Mouse (Mus musculus) cerebellum, adult 11-12 months (tissue): ENCODE results near the gene Ccdc144b.

Experiments
- DNase-seq: peaks from one replicate; pipeline ENCODE4 v3.0.0; 2022

Gene Ccdc144b

DNA sequence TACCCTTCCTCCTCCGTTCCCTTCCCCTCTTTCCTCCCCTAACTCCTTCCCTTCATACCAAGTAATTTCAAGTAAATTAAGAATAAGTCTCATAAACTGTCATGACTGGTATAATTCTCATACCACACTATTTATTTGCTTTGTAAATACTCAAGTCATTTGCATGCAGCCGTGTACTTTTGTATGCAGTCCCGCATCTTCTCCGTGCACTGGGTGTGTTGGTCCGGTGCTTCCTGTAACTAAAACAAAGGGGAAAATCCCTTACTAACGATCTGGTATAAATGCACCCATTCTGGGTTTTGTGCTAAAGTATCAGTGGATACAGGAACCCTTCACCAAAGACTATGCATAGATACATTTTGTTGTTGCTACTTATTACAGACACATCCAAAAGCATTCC is 27.6 kb downstream of the Ccdc144b start:
- DNase-seq, result no peak

DNA sequence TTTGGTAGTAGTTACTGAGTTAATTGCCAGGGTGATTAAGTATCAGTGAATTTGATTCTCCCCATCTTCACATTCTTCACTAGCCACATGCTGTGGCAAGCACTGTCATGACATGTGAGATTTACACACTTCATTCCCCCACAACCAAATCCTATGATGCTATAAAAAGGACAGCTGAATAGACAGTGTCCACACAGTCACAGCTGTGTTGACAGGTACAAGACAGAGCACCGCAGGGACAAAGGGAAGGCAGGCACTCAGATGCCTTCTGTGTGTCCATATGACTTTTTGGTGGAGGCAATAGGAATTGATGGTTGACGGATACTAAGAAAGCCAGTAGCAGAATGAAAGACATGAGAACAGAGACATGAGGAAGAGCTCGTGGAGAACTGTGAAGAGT is 42.1 kb downstream of the Ccdc144b start:
- no peak for DNase-seq

DNA sequence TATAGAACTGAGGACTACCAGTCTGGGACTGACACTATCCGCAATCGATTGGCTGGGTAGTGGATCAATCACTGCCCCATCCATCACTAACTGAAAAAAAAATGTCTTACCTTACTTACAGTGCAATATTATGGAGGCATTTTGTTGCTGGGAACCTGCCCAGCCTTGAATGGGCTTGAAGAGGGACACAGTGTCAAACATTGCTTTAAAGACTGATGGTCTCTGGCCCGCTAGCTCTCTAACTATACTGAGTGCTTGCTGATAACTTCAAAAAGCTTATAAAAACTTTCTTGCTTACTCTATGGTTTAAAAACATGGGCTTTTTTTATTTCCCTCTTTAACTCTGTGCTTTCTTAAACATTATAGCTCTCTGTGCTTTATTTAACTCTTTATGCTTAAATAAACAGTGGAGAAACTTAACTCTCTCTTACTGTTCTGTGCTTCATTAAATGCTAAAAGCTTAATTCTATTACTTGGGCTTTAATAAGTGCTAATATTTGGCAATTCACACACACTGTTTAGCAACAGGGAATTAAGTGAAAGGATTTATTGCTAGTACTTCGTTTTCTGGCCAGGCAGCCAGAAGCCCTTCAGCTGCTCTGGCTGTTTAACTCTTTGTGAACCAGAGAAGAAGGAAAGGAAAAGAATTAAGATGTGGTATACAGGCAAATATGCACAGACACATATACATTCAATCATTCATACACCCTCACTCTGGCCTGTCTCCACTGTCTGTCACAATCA is 44.8 kb downstream of the Ccdc144b start:
- no peak for DNase-seq

DNA sequence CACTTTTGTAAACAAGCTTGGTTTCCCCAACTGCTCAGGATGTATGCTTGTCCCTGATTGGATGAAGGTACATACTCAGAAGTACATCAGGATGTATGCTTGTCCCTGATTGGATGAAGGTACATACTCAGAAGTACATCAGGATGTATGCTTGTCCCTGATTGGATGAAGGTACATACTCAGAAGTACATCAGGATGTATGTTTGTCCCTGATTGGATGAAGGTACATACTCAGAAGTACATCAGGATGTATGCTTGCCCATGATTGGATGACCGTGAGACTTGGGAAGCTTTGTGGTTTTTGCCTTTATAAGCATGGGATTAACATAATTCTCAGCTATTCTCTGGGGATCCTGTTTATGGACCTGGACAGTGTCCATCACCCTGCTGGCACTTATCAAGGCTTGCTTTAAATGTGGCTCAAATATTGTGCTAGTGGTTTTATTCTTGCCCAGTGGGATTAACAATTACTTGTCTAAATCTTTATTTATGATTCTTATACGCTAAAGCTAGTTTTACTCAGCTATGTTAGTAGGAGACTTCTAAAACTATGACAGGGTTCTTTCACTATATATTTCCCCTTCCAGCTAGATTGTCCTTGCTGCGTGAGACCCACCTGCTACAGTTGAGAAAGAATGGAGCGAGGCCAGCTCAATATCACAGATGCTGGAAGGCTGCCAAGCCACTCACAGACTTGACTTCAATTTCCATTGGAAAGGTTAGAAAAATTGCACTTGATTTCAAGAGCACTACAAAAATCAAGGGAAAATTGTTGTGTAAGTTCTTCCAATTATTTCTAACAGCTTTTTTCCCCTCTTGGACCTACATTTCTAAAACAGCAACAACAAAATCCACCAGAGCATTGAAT is 49.1 kb downstream of the Ccdc144b start:
- peak; percentile 22 for DNase-seq

DNA sequence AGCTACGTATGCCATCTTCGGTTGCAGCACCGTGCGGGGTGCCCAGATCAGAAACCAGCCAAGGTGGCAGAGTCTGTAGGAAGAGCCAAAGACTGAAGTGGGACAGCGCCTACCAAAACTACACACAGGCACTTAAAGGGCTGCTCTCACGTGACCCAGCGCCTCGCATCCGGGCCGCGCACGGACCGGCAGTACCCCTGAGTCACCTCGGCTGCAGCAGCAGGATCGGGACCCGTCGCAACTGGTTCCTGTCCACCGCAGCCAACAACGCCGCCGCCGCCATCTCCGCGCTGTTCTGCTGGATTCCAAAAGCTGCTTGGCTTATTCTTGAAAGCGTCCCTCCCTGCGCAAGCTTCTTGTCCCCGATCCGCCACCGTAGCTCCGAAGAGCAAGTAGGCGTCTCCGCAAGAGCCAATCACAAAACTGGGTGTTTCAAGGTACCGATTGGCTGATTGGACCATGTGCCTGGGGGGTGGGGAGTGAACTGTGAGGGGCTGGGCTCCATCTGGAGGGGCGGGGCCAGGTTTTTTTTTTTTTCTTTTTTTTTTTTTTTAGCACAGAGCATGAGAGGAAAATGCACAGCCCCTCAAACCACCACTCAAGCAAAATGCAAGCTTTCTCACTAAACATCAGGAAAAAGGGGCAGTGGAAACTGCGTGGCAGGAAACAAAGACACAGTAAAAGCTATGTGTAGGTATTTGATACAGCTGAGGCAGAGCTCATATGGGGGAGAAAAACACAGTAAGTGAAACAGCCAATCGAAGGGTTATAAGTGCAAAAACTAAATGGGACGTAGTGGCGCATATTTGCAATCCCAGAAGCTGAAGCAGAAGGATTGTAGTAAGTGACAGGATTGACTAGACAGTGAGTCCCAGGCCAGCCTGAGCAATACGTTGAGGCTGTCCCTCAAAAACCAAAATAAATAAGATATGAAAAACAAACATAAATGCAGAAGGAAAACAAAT is 52.8 kb downstream of the Ccdc144b start, which contains the start of gene Mccc1:
Mccc1 (minus strand) TSS at position 404 of the 965 bp plus-strand sequence.
- DNase-seq, result peak; percentile 96

DNA sequence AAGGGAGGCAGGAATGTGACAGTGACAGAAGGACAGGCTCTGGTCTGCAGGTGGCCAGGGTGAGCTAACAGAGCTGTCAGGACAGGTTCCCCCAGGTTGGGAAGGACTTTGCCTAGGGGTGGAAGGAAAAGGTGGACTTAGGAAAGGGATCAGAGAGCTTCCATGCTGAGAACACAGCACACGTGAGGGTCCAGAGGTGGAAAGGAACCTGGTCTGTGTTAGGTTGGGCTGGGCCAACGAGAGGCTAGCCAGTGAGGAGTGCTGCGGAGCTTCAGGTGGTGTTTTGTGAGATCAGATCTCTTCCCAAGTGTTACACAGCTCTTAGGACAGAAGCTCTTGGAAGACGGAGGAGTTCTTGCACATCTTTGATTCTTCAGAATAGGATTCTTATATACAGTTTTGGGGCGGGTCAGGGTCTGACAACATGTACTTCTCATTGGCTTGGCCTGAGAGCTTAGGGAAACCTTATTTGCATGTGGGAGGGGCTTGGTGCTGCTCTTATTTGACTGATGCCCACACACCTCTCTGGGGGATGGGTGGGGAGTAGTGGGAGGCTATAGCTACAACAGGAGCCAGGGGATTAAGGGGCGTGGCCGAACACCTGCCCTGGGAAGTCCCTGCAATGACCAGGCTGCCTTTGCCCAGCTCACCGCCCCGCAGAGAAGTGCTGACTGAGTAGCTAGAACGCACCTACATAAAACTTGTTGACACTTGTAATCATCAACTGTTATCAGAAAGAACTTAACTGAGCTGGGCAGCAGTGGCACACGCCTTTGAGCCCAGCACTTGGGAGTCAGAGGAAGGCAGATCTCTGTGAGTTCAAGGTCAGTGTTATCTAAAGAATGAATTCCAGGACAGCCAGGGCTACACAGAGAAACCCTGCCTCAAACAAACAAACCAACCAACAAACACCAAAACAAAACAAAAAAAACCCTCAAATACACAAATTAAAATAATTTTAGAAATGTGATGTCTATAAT is 58.5 kb downstream of the Ccdc144b start:
- no peak for DNase-seq

DNA sequence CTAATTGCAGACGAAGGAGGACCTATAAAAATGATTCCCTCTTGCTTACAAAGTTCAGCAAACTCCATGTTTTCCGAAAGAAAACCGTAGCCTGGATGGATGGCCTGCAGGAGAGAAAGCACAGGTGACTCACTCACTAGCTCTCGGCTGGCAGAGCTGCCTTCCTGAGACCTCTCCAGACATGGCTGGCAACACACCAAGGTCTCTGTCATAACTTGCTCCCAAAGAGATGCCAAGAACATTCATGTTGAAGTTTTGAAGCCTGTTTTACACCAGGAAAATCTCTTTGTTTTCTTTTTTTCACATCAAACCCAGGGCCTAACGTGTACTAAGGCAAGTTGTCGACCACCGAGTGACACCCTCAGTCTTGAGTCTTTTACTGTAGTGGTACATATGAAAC is 62.6 kb downstream of the Ccdc144b start:
- no peak for DNase-seq

DNA sequence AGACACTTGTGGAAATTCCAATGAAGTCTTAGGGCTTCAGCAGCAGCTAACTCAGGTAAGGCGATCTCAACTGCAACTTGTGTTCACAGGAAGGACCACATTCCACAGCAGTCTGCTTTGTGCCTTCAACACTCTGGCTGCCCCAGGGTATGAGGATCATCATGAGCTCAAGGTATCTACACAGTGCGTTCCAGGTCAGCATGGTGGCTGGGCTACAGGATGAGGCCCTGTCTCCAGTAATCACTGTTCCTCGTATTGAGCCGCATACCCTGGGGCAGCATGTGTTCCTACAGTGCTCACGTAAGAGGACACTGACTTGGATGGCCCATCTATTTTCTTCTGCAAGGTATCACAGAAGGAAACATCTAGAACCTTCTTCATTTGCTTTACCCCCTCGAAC is 65.3 kb downstream of the Ccdc144b start:
- no peak for DNase-seq

DNA sequence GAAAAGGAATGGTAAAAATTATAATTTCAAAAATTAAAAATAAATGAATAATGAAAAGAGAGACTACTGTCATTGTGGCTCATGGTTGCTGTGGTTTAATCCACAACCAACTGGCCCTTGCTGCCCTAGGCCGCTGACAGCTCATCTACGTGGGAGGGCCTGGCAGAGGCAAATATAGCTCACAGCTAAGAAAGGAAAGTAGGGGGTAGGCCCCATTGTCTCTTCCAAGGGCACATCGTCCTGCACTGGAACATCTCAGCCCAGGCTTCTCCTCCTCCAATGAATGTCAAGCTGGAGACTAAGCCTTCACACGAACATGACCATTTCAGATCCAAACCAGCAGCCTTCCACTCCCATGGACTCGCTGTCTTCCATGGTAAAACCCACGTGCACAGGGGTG is 67.1 kb downstream of the Ccdc144b start:
- DNase-seq, result no peak

DNA sequence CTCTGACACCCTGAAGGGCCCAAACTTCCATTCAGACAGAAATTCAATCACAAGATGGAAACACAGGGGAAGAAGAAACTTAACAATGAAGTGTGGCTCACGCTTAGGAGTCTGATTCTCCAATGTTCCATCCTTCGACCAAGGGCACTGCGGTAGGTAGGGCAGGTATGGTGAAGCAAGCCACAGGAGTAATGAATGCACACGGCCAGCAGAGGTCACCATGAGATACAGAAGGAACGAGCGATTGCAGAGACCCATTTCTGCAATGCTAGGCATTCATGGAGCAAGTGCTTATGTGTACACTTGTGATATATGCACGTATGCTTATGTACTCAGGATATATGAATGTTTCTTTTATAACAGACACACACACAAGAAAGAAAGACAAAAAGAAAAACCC is 79.8 kb downstream of the Ccdc144b start:
- DNase-seq, result no peak

DNA sequence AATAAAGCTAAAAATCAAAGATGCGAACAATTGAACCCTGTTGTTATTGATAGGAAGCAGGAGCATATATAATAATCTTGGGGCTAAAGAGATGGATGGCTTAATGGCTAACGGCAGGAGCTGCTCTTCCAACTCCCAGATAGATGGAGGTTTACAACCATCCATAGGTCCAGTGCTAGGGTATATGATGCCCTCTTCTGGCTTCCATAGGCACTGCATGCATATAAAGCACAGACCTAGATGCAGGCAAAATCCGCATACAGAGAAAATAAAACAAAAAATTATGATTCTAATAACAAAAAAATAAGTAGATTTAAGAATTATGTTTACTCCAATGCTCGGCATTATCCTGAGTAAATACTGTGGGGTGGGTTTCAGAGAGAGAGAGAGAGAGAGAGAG is 80.4 kb downstream of the Ccdc144b start:
- no peak for DNase-seq

DNA sequence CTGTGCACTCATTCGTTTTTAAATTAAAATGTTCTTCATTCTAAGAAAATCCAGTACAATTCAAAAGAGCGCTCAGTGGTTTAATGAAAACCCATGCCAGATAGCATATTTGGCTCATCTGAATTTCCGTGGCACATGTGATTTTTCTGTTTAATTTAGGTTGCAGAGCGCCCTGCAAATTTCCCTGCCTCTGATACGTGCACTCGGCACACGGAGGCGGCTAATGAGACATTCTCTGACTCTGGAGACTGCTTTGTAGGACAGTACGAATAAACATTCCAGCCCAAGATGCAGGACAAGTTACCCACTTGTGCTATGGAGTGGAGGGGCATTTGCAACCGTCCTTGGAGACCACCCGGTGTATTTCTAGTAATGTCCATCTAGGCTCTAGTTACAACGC is 82.2 kb downstream of the Ccdc144b start:
- no peak for DNase-seq

DNA sequence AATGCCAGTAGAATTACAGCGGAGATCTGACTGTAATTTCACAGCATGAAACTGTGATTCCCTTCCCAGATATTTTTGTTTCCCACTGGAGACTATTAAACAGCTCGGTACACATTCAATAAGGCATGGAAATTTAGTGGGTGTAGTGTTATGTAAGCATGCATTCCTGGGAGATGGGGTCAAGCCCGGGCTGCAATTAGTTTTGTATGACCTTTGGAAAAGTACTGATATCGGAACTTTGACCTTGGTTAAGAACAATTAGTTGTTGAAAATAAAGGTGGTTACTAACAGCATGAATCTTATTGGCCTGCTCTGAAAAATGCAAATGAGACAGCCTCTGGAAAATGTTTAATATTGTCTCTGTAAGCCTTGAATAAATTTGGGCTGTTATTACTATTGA is 82.9 kb downstream of the Ccdc144b start:
- DNase-seq, result no peak

DNA sequence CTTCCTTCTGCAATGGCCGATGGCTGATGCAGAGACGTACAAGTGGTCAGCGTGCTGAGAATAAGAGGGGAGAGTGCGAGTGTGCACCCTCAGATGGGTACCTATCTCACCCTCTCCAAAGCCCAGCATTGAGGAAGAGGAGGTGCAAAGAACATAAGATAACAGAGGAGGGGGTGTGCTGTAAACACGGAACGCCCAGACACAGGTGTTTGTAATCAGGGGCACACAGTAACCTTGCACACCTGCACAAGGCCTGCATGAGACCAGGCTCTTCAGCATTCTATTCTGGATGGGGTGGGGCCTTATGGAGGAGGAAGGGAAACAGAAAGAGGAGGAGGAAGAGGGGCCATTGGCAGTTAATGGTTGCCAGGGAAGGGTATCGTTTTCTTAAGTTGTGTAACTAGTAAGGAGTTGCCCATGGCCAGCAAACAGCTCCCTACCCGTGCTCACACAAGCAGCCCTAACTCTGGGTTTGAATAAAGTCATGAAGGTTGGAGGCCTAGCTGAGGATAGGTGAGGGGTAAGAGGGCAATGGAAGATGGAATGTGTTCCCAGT is 85.9 kb downstream of the Ccdc144b start:
- no peak for DNase-seq

DNA sequence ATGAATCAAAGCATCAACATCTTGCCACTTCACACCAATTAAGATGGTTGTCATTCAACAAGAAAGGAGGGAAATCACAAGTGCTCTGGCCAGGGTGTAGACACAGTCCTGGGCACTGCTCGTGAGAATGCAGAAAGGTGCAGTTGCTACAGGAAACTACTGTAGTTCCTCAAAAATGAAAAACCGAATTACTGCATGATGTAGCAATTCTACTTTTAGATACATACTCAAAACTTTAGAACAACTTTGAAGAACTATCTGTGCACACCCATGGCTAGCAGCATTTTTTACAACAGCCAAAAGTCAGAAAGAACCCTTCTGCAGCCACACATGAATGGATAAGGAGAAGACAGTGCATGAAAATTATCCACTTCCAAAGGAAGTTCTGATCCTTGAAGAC is 86.9 kb downstream of the Ccdc144b start:
- no peak for DNase-seq

DNA sequence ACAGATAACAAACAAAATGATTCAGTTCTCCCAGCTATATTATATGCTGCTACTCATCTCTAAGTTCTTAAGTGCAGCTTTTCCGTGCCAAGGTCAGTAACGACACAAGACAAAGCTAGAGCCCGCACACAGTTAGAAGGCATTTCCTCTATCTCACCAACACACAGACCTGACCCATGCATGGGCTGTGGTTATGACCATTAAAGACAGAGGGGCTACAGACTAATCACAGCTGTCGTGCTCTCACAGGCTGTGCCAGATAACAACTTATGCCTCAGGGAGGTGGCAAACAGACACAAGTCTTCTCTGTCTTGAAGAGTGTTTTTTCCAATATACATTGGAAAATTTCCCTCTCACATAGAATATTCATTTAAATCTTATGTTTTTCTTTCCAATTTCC is 88.4 kb downstream of the Ccdc144b start:
- no peak for DNase-seq

DNA sequence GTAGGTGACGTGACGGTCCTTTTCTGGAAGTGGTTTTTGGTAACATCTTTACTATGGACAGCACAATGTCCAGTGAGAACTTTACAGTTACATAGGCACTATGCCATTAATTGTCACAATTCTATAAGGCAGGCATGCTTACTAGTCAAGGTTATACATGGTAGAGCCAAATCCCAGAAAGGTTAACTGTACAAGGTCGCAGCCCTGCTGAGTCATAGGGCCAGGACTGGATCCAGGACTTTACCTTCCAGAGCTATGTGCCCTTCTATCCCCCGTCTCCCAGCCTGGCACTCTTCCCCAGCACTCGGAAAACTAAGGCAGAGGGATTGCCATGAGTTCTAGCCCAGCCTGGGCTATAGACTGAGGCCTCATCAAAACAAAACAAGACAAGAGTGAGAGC is 89.4 kb downstream of the Ccdc144b start:
- DNase-seq, result no peak

DNA sequence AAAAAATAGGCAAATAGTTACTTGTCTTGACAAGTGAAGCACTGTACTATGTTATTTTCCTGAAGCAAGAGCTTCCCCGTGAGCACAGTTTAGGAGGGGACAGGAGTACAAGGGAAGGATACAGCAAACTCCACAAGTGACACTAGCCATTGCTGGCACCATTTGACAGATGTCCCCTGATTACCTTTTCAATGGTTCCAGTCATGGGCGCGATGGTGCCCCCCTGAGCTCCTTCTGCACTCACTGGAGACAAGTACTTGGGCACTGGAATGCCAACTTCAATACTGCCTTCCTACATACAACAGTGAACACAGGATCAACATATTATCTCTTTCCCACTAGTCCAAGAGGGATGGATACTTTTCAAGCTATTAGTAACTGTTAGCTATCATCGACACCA is 89.9 kb downstream of the Ccdc144b start:
- DNase-seq, result no peak

DNA sequence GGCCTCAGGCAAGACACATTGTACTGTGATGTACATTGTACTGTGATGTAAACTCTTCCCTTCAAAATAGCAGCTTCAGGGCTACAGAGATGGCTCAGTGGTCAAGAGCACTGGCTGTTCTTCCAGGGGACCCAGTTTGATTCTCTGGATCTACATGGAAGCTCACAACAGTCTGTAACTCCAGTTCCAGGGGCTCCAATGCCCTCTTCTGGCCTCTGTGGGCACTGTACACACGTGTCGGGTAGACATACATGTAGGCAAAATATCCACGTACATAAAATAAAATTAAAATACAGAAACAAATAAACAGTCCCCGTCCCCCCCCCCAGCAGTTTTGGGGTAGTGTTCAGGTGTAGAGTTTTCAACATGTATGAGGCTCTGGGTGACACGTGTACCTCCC is 90.4 kb downstream of the Ccdc144b start:
- no peak for DNase-seq
